Mouse (Mus musculus) heart, postnatal 14 days (tissue): ENCODE measurements around the gene Cd300e. TPM values are rescaled to one million over a fixed set of nuclear protein-coding genes. Genes with fewer than 3 reads are reported as not detected.

Source experiments
- DNase-seq, 2 experiments: peaks; one replicate each; pipeline ENCODE4 v3.0.0; 2021 to 2022
- intact Hi-C: fragments of 180-260 bp; cut with DNase I; formaldehyde crosslinking; loops from one replicate; pipeline ENCODE4 v1.15.1; 2025
- long read RNA-seq, 2 experiments: library from polyadenylated mRNA; stranded (forward); transcript quantifications; one replicate each; pipeline ENCODE4 v2.0.0; 2021
- total RNA-seq, 2 experiments: library from RNA; stranded (reverse); gene quantifications; 2 replicates each; pipeline ENCODE4 v1.2.3; 2021

The Cd300e gene
- under 1 TPM; 0.17 to 0.20 TPM for total RNA-seq
- long read RNA-seq, experiment 1, result 0 reads
- long read RNA-seq, experiment 2, partial matches to known transcripts, result 0 of 1 reads
- long read RNA-seq, experiment 2, other reads (novel, unspliced or antisense), result 1 of 1 reads

DNA sequence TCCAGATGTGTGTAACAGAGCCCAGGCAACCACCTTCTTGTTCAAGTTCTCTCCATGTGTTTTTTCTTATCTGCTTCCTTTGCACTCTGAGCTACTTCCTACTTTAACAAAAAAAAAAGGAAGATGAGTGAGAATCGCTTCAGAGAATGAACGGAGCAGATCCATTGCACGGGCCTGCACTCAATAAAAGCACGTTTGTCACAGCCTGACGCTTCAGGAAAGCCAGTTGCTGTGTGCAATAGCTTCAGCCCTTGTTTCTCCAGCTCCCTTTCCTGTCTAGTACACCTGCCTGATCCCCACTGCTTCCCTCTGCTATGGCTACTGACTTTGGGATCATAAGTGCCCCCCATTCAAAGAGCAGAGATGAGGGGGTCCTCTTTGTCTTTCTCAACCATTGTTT, at the start of gene Cd300e:
Gene Cd300e (minus strand): TSS at position 101 of the 400 bp plus-strand sequence.
- no peak for DNase-seq
- intact Hi-C loops, result no loop called here

DNA sequence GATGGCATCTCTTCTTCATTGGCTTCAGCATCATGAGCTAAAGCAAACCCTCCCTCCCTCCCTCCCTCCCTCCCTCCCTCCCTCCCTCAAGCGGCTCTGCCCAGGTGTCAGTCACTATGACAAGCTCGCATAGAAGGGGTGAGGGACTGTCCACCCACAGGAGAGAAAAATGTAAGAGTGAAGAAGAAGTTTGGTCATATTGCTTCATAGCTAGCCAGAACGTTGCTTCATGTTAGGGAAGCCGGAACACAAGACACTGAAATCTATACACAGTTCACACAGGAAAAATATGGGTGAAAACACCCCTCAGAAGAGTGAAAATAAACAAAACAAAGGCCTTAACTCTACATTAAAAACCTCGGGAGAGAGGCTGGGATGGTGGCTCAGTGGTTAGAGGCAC, 48.3 kb upstream of the Cd300e start:
- DNase-seq, result no peak
- intact Hi-C loops, result no loop called here

DNA sequence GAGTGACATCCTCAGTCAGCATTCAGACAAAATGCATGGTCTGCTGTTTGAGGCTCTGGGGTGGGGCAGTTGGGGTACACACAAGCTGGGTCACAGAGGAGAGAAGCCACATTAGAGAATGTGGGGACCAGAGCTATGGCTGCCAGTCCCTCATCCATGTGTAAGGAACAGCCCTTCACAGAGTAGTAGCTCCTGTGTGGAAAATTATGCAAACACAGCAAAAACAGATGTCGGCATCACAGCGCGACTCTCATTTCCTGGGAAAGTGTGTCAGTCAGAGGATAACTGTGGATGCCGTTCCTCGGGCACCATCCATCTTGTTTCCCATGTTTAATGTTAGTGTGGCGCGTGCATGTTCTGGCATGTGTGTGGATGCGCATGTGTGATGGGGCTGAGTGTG, 46.2 kb upstream of the Cd300e start:
- no peak for DNase-seq
- intact Hi-C loops, result no loop called here

DNA sequence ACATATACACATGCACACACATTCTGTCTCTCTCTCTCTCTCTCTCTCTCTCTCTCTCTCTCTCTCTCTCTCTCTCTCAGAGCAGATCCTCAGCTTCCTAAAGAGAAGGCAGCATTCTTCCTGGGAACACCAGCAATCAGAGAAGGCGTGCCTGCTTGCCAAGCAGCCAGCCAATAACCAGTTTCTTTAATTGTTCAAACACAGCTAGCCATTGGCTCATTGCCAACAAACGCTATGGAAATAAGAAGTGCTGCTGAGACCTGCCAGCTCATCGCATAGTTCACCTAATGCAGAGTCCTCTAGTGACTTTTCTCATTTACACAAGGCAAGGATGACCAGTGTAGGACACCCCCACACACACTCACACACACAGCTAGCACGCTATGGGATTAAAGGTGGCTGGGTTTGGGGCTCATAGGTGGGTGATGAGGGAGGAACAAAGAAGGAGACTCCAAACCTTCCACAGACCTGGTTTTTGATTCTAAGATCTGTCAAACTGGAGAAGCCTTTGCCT, 45.5 kb upstream of the Cd300e start:
- no peak for DNase-seq
- intact Hi-C loops, result no loop called here

DNA sequence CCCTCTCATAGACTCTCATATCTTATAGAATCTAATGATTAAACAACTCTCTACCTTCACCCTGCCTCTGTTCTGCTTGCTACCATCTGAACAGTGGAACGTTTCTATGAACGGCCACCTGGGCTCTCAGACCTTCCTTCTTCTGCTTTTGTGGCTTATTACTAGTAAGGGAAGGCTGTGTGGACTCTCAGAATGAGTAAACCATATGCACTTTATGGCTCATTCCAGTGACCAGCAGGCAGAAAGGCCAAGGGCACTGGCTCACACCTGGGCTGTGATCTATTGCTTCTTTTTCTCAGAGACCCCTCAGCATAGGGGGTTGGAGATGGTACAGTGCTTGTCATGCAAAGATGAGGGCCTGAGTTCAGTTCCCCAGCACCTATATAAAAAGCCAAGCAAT, 44.7 kb upstream of the Cd300e start:
- no peak for DNase-seq
- intact Hi-C loops, result no loop called here

DNA sequence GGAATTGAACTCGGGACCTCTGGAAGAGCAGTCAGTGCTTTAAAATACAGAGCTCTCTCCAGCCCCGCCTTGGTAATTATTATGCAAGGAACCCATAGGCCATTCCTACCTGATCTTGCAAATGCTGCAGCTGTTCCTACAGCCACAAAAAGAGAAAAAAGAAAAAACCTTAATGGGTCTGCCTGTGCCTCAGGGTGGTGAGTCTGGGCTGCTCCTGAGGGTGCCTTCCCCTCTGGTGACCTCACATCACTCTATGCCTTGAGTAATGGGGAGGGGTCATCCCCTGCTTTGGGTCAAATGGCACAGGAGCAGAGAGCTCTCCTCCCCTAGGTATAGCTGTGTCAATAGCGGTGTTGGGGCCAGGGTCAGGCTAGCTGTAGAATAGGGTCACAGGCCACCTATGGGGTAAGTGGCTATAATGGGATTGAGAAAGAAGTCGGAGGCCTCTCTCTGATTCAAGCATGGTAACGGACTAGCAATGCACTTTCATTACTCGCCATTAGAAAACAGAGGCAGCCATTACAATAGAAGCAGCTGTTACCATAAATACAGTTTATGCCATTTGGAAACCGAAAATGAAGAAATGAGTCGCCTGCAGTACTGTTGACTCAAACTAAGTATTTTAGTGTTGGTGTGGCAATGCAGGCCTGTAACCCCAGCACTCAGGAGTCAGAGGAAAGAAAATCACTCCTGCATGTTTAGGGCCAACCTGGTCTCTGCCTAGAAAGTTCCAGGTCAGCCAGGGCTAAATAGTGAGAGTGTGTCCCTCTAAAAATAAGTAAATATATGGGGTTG, 43.0 kb upstream of the Cd300e start:
- no peak for DNase-seq
- intact Hi-C loops, result no loop called here

DNA sequence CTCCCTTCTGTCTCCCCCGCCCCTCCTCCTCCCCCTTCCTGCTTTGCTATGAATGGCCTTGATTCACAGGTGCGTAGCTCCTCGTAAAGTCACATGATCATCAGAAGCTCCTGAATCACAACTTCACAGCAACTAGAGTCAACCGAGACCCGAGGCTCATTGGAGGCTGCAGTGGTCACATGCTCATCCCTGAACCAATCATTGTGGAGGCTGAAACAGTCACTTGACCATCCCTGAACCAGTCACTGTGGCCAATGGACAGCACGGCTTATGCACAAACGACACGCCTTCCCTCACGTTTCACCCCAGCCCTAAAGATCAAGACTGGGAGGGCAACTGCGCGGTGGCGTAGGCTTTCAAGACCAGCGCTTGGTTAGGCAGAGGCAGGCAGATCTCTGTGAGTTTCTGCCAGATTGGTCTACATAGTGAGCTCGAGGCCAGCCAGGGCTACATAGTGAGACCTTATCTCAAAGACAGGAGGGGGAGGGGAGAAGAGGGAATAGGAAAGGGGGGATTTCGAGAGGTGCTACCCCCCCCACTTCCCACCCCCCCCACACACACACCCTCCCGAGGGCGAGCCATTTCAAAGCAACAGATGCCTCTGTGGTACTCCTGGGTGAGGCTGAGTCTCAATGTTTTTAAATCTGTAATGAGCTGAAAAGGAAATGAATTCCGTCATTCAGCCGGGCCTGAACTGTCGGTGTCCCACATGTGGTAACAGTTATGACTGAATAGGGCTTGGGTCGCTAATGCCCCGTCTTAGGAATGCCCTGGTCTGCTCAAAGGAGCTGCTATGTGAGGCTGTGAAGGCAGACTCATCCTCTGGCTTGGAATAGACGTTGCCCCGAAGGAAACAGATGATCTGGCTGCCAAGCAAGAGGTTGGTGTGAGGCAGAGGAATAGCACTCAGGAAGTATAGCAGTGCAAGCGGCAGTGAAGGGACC, 41.8 kb upstream of the Cd300e start:
- no peak for DNase-seq
- intact Hi-C loops, result no loop called here

DNA sequence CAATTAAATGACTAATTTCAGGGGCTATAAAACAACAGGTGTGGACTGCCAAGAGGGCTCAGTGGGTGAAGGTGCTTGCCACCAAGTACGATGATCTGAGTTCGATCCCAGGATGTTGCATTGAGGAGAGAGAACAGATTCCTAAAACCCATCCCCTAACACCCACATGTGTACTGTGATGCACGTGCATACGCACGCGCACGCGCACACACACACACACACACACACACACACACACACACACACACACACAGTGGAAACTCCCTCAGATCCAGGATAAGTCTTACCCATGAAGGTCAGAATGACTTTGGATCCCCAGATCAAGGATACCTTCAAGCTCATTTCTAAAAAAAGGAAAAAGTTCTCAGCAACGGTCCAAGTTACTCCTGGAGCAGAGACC, 40.1 kb upstream of the Cd300e start:
- DNase-seq, result no peak
- intact Hi-C loops, result no loop called here

DNA sequence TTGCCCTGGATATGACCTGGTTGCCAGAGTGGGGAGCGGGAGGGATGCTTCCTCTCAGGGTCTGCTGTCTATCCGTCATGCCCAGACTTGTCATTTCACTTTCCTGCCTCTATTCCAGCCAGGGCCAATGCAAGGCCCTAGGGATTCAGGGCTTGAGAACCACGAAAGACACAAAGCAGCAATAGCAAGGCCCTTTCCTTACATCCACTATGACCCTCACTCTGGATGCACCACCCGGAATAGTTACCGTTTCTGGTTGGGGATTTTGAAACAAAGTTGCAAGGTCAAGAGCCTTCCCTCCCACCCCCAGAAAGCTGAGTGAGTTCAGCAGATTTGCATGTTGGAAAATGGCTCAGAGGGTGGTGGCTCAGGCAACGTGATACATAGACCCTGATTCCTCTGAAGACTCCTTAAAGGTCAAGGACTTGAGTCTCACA, 39.7 kb upstream of the Cd300e start:
- intact Hi-C loops, result no loop called here
- no peak for DNase-seq

DNA sequence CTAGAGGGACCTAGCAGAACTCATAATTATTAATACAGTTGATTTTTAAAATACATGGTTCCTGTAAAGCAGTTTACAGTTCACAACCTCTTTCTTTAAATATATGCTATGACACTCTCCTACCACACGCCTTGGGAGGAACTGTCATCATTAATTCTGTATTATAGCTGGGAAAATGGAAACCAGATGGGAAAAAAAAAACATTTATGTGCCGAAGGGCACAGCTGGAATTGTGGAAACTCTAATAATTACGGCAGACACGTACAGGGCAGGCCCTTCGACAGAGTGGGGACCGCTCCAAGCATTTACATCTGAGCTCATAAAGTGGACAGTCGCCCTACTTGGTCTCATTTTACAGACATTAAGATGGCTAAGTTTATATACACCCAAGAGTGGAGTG, 38.8 kb upstream of the Cd300e start:
- intact Hi-C loops, result no loop called here
- DNase-seq, result no peak

DNA sequence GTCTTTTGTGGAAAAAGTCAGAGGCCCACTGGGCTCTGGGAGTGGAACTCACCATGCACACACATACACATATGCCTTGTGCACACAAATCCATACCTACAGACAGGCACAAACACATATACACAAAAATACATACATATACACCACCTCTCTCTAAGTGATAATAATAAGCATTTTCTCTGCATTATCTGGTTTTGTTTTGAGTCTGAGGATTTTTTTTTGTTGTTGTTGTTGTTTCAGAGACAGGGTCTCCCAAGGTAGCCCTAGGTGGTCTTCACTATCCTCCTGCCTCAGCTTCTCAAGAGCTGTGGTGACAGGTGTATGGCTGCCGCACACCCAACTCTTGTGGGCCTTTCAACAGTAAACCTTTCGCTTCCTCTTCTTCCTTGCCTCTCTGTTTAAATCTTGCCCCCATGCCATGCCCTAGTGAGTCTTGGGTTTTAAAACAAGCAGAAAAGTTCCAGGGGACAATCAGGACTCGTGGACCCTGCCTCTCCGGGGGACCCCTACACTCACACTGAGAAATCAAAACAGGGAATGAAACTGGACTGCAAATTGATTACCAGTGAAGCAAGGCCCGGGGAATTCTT, 38.1 kb upstream of the Cd300e start:
- intact Hi-C loops, result no loop called here
- no peak for DNase-seq

DNA sequence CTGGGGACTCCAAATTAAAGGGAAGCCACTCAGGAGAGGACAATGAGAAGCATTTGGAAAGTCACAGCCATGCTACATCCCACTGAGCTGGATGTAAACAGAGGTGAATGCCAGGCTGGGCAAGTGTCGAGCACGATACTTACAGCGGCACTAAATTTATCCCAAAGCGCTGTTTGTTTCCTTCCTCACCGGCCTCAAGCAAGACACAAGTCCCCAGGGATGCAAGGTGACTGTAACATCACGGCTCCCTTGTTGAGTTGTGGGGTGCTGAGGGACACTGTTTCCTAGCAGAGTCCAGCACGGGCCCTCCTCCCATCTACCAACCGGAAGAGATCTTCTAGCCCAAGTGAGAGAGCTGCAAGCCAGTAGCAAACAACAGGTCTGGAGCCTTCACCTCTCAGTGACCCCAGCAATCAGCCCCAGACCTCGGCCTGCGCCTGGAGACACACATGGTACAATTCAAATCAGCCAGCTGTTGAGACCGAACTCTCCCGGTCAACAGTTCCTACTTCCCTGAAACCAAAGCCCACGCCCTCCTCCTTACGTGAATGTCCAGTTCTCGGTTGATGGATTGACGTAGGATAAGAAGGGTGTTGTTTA, 37.4 kb upstream of the Cd300e start:
- intact Hi-C loops, result no loop called here
- no peak for DNase-seq

DNA sequence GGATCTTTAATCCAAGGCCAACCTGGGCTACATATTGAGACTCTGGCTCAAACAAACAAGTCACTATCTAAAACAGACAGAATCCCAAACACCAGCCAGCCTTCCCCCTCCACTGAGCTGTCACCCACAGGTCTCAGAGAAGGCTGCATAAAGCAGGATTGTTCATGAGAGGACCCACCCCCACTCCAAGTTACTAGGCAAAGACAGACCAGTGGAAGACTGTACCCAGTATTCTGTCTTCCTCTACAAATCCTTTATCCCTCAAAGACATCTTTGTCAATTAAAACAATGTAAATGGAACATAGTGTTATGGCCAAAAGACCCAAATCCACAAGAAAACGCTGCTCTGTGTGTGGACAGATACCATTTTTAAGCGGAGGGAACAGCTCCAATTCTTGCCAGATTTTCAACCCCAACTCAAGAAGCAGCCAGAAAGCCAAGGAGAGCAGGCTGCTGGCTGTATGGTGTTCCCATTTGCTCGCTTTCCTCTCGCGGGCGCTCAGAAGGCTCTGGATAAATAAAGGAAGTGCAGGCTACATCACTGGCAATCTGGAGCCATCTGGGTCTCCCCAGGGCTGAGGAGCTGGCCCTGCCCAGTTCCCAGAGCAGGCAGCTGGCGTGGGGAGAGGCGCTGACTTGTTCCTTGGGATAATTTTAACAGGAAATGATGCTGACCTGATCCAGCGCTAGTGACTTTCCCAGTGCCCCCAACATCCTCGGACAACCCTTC, 36.4 kb upstream of the Cd300e start:
- intact Hi-C loops, result no loop called here
- peak in 1 of 2 experiments; percentile 24 for DNase-seq

DNA sequence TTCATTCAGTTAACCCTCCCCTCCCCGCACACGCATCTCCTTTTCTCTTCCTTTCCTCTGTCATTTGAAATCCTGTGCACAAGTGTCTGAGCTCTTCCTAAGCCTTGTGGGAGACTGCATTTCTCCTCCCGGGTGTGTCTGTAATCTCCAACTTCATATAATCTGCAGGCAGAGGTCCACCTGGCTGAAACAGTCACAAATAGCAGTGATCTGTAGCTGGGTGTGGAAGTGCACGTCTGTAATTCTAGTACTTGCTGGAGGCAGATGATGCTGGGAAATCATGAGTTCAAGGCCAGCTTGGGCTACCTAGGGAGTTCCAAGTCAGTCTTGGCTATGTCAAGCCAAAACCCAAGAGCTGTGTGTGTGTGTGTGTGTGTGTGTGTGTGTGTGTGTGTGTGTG, 30.2 kb upstream of the Cd300e start:
- intact Hi-C loops, result no loop called here
- no peak for DNase-seq

DNA sequence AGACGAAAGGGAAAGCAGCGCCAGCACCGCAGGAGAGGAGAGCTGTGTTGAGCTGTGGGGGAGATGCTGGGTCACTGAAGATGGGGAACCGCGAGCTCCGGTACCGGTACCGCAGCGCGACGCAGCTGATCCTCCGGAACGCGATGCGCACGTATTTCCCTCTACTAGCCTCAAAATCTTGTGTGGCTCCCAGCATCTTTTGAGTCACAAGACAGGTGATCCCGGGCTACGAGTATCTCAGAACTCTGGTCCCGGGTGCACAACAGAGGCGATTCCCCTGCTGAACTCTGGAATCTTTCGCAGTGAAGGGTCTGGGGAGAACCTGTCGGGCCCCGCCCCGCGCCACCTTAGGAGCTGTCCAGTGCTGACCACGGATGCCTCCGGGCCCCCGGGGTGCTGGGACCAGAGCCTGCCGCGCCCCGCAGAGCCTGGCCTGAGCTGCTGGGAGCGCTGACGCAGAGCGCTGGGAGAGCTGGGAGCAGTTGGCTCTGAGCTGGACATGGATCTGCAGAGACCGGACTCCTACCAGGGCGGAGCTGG, 29.5 kb upstream of the Cd300e start, which contains the start of gene Rab37:
Gene Rab37 (plus strand): TSS at position 70 of the 540 bp plus-strand sequence.
- DNase-seq, result peak in 1 of 2 experiments; percentile 9
- intact Hi-C loops, result no loop called here

DNA sequence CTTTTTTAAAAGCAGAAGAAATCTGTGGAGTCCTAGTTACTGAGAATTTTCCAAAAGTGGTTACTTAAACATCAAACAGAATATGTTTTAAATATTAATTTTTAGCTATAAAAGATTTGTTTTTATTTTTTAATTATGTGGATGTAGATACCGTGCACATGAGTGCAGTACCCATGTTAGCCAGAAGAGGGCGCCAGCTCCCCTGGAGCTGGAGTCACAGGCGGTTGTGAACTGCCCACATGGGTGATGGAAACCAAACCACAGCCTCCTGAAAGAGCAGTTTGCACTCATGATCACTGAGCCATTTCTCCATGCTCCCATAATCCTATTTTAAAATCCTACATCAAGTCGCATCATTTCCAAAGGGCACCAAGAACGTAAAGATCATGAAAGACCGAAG, 27.9 kb upstream of the Cd300e start:
- intact Hi-C loops, result no loop called here

DNA sequence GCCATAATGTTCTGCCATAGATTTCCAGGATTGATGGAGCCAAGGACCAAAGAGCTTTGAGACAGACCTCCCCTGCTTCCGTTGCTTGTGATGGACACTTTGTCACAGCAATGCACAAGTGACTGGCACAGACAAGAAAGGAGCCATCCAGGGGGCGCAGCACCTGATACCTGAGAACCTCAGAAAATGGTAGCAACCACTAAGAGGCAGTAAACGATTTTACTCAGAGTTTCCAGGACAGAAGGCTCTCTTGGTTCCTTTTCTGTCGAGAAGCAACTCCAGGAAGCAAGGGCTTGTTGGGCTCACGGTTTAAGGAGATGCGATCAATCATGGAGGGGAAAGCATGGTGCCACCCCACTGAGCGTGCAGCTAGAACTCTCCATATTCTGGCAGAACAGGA, 24.2 kb upstream of the Cd300e start:
- intact Hi-C loops, result no loop called here
- DNase-seq, result no peak

More for the DNA sequence above, 27.9 kb upstream of the Cd300e start:
- no peak for DNase-seq

DNA sequence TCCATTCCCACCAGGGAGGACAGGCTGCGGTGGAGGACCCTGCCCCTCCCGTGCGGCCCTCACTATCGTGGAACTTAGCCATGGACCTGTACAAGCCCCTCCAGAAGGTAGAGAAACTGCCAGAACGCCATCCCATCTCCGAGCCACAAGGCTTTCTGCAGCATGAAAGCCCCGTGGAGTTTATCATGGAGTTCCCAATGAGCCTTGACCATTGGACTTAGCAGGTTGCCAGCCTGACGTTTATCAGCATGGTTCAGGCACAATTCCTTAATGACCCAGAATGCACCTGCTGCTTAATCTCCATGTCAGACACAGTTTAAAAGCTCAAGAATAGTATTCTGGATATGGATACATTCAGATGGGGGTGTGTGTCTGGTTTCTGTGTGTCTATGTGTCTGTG, 23.1 kb upstream of the Cd300e start:
- intact Hi-C loops, result no loop called here

DNA sequence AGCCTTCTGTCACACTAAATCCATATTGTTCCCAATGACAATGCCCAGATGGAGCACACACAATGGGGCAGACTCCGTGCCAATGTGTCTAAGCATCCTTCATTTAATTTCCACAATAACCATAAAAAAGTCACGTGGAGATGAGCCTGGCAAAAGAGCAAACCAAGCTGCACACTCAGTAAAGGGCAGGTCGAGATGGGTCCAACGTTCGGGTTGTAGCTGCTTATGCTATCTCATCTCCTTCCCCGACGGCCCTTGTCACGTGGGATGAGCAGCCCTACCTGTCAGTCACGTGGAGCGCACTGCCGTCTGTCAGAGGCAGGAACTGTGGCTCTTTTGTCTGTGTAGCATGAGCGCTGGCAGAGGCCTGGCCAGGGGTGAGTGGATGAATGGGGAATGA, 22.6 kb upstream of the Cd300e start:
- DNase-seq, result no peak
- intact Hi-C loops, result loop anchor here (5.0 kb wide), 1 partner anchor 183 kb away; the partner anchor contains the start of gene Grin2c

More for the DNA sequence above, 23.1 kb upstream of the Cd300e start:
- no peak for DNase-seq
